Mouse (Mus musculus): ENCODE data around the gene Cntf. TPM values are rescaled to one million over a fixed set of nuclear protein-coding genes. Genes with fewer than 3 reads are reported as not detected.

The Cntf gene
- 1 to 10 TPM; 2.9 to 3.5 TPM for total RNA-seq (2021)
- long read RNA-seq, experiment 1, partial matches to known transcripts = 0 of 1 reads
- long read RNA-seq, experiment 1, other reads (novel, unspliced or antisense) = 0 of 1 reads
- long read RNA-seq, experiment 2 = 0 reads

- DNase-seq = no peak
Measured at GRCm38 (mm10) chr19:12765308-12765707, at the start of gene Cntf. Cntf (minus strand) TSS chr19:12765632.

GRCm38 (mm10) chr19:12813883-12814282, 48.5 kb upstream of the Cntf start:
- no peak for DNase-seq

- DNase-seq = no peak
Measured at GRCm38 (mm10) chr19:12812644-12813364, 47.4 kb upstream of the Cntf start.

- no peak for DNase-seq
Measured at GRCm38 (mm10) chr19:12806214-12806613, 40.8 kb upstream of the Cntf start.

- DNase-seq = no peak
Measured at GRCm38 (mm10) chr19:12805730-12806129, 40.3 kb upstream of the Cntf start.

- DNase-seq = no peak
Measured at GRCm38 (mm10) chr19:12804237-12804636, 38.8 kb upstream of the Cntf start.

- DNase-seq = no peak
Measured at GRCm38 (mm10) chr19:12802830-12803229, 37.4 kb upstream of the Cntf start.

- no peak for DNase-seq
Measured at GRCm38 (mm10) chr19:12801046-12801445, 35.6 kb upstream of the Cntf start.

- no peak for DNase-seq
Measured at GRCm38 (mm10) chr19:12800621-12801020, 35.2 kb upstream of the Cntf start.

- no peak for DNase-seq
Measured at GRCm38 (mm10) chr19:12799081-12799480, 33.6 kb upstream of the Cntf start.

GRCm38 (mm10) chr19:12798404-12798803, 33.0 kb upstream of the Cntf start:
- no peak for DNase-seq

GRCm38 (mm10) chr19:12797071-12797470, 31.6 kb upstream of the Cntf start:
- peak; percentile 32 for DNase-seq

GRCm38 (mm10) chr19:12796328-12796931, 31.0 kb upstream of the Cntf start:
- DNase-seq = peak; percentile 68

- peak; percentile 97 for DNase-seq
Measured at GRCm38 (mm10) chr19:12795511-12796327, 30.3 kb upstream of the Cntf start, which contains the start of the genes Zfp91 and Lpxn. Zfp91 (minus strand) TSS chr19:12796126. Lpxn (plus strand) TSS chr19:12796193.

GRCm38 (mm10) chr19:12795110-12795509, 29.7 kb upstream of the Cntf start:
- no peak for DNase-seq

- DNase-seq = peak; percentile 97
Measured at GRCm38 (mm10) chr19:12794056-12795044, 28.9 kb upstream of the Cntf start.

GRCm38 (mm10) chr19:12792374-12792773, 26.9 kb upstream of the Cntf start:
- DNase-seq = no peak

- no peak for DNase-seq
Measured at GRCm38 (mm10) chr19:12787721-12788120, 22.3 kb upstream of the Cntf start.

- DNase-seq = no peak
Measured at GRCm38 (mm10) chr19:12786803-12787395, 21.5 kb upstream of the Cntf start.

GRCm38 (mm10) chr19:12780437-12780836, 15.0 kb upstream of the Cntf start:
- no peak for DNase-seq

GRCm38 (mm10) chr19:12770888-12771287, 5.5 kb upstream of the Cntf start:
- DNase-seq = peak; percentile 30

All from adrenal gland, postnatal 10 days (tissue).